Comparison of ENCODE assay signal across 13 mouse cellular contexts in genomic region chr11:118364021-118364420, GRCm38 (mm10). TPM values are rescaled to one million over a fixed set of nuclear protein-coding genes. Genes with fewer than 3 reads are reported as not detected.
DNase-seq lines count a peak whose midpoint lies in the region; ATAC-seq lines count a peak whose summit lies in the region.
"Had no signal": no experiment of that assay in that cellular context is flagged by ENCODE, and none has a peak within 500 bp of the region (broad histone marks: within the 10 kb centered on the region; RNA-seq: fewer than 3 reads in every experiment).

No protein-coding gene starts in this region.

- no peak overlapping the region for H3K9ac ChIP-seq in heart, embryonic 13.5 days
- no peak overlapping the region for H3K9ac ChIP-seq in midbrain, embryonic 11.5 days (ENCODE audit: low read length)
- H3K9ac ChIP-seq in midbrain, embryonic 14.5 days (replicated peaks; ENCODE audit: low read length): no peak overlapping the region
- H3K9ac ChIP-seq in embryonic facial prominence, embryonic 13.5 days: no peak overlapping the region
- H3K9ac ChIP-seq: lung, embryonic 15.5 days had no signal

- intact Hi-C loops in heart, postnatal 14 days (cut with DNase I): no loop called here

- peaks cover 59% of the 10 kb centered on the region for H3K4me1 ChIP-seq in heart, embryonic 13.5 days
- H3K4me1 ChIP-seq in midbrain, embryonic 11.5 days (ENCODE audit: control insufficient read depth, insufficient read depth, low read length): no peaks in the 10 kb centered on the region; the same call in 1 of the 2 replicates
- no peaks in the 10 kb centered on the region for H3K4me1 ChIP-seq in midbrain, embryonic 14.5 days (ENCODE audit: control insufficient read depth, insufficient read depth, low read length)
- peaks cover 68% of the 10 kb centered on the region for H3K4me1 ChIP-seq in embryonic facial prominence, embryonic 13.5 days

- no peak for DNase-seq in heart, postnatal 14 days
- peak; percentile 67 for DNase-seq in midbrain, embryonic 11.5 days (ENCODE audit: low spot score, missing footprints)
- no peak for DNase-seq in midbrain, embryonic 14.5 days
- no peak for DNase-seq in cerebellum, adult 9-10 months
- DNase-seq: adrenal gland, postnatal 36 days; cerebellum, adult 8-10 months had no signal

- no peaks in the 10 kb centered on the region for H3K79me2 ChIP-seq in macrophage (ENCODE audit: inconsistent target)

- 72% methylated on average over 4 of the region's 4 CpGs for WGBS in heart, embryonic 13.5 days
- 78% methylated on average over 4 of the region's 4 CpGs for WGBS in midbrain, embryonic 11.5 days
- 88% methylated on average over 4 of the region's 4 CpGs for WGBS in midbrain, embryonic 14.5 days
- 77% methylated on average over 4 of the region's 4 CpGs for WGBS in embryonic facial prominence, embryonic 13.5 days
- 86% methylated on average over 4 of the region's 4 CpGs for WGBS in macrophage (ENCODE audit: missing documents)

- H3K4me3 ChIP-seq in heart, embryonic 13.5 days: no peak overlapping the region
- H3K4me3 ChIP-seq in midbrain, embryonic 11.5 days (ENCODE audit: low read depth, low read length): no peak overlapping the region
- H3K4me3 ChIP-seq in midbrain, embryonic 14.5 days (replicated peaks; ENCODE audit: low read depth, low read length): no peak overlapping the region
- no peak overlapping the region for H3K4me3 ChIP-seq in embryonic facial prominence, embryonic 13.5 days
- H3K4me3 ChIP-seq in macrophage (ENCODE audit: inconsistent target): peak overlapping the region; percentile 16; the same call in 1 of the 2 replicates
- H3K4me3 ChIP-seq: erythroblast, embryonic 14.5 days; lung, embryonic 15.5 days had no signal

- no peaks in the 10 kb centered on the region for H3K27me3 ChIP-seq in heart, embryonic 13.5 days (replicated peaks)
- no peaks in the 10 kb centered on the region for H3K27me3 ChIP-seq in midbrain, embryonic 11.5 days (ENCODE audit: control insufficient read depth, insufficient read depth, low read length)
- H3K27me3 ChIP-seq in midbrain, embryonic 14.5 days (ENCODE audit: control insufficient read depth, insufficient read depth, low read length): no peaks in the 10 kb centered on the region
- H3K27me3 ChIP-seq in embryonic facial prominence, embryonic 13.5 days: no peaks in the 10 kb centered on the region
- H3K27me3 ChIP-seq: lung, embryonic 15.5 days had no signal

- H3K9me3 ChIP-seq in heart, embryonic 13.5 days: no peaks in the 10 kb centered on the region
- no peaks in the 10 kb centered on the region for H3K9me3 ChIP-seq in midbrain, embryonic 11.5 days (ENCODE audit: control insufficient read depth, low read length)
- no peaks in the 10 kb centered on the region for H3K9me3 ChIP-seq in midbrain, embryonic 14.5 days (ENCODE audit: control insufficient read depth, low read length)
- H3K9me3 ChIP-seq in embryonic facial prominence, embryonic 13.5 days: no peaks in the 10 kb centered on the region
- H3K9me3 ChIP-seq: lung, embryonic 15.5 days had no signal

- ATAC-seq in heart, embryonic 13.5 days (ENCODE audit: extremely low read depth, insufficient number of reproducible peaks, low FRiP score, low TSS enrichment): no peak
- no peak for ATAC-seq in midbrain, embryonic 11.5 days (ENCODE audit: low FRiP score)
- ATAC-seq in midbrain, embryonic 14.5 days (ENCODE audit: low FRiP score, low TSS enrichment): no peak
- ATAC-seq in embryonic facial prominence, embryonic 13.5 days (ENCODE audit: insufficient number of reproducible peaks, insufficient read depth, low FRiP score, low TSS enrichment, low read depth): no peak
- no peak for ATAC-seq in megakaryocyte progenitor cell, adult 5-6 weeks (replicated peaks; ENCODE audit: poor library complexity)

- H3K4me2 ChIP-seq in heart, embryonic 13.5 days: no peak overlapping the region
- H3K4me2 ChIP-seq in midbrain, embryonic 11.5 days: no peak overlapping the region
- H3K4me2 ChIP-seq in midbrain, embryonic 14.5 days (ENCODE audit: low read length): no peak overlapping the region
- H3K4me2 ChIP-seq in embryonic facial prominence, embryonic 13.5 days: no peak overlapping the region

- H3K27ac ChIP-seq in heart, embryonic 13.5 days (replicated peaks): peak overlapping the region; percentile 90
- no peak overlapping the region for H3K27ac ChIP-seq in midbrain, embryonic 11.5 days (ENCODE audit: low read depth, low read length)
- H3K27ac ChIP-seq in midbrain, embryonic 14.5 days (replicated peaks; ENCODE audit: low read depth, low read length): no peak overlapping the region
- H3K27ac ChIP-seq in embryonic facial prominence, embryonic 13.5 days: peak overlapping the region; percentile 93
- H3K27ac ChIP-seq in macrophage: peak overlapping the region; percentile 99

- H3K36me3 ChIP-seq in heart, embryonic 13.5 days: no peaks in the 10 kb centered on the region
- no peaks in the 10 kb centered on the region for H3K36me3 ChIP-seq in midbrain, embryonic 11.5 days (ENCODE audit: control insufficient read depth, insufficient read depth, low read length)
- H3K36me3 ChIP-seq in midbrain, embryonic 14.5 days (ENCODE audit: control insufficient read depth, insufficient read depth, low read length): no peaks in the 10 kb centered on the region
- H3K36me3 ChIP-seq in embryonic facial prominence, embryonic 13.5 days: no peaks in the 10 kb centered on the region
- no peaks in the 10 kb centered on the region for H3K36me3 ChIP-seq in macrophage (ENCODE audit: inconsistent target)
- H3K36me3 ChIP-seq: lung, embryonic 15.5 days had no signal

RNA-seq across cellular contexts. Expression of gene Timp2, which starts 8.5 kb away (rescaled TPM):
- polyA plus RNA-seq in heart, embryonic 13.5 days (2015; fragmentation: Nextera tagmentation; extraction: Ambion mirVana): 61.0 and 63.6 TPM in 2 replicates
- 100 to 1,000 TPM; 150 to 168 TPM for total RNA-seq in heart, postnatal 14 days (2021)
- 40.1 and 42.8 TPM in 2 replicates for polyA plus RNA-seq in midbrain, embryonic 11.5 days (2014; fragmentation: Nextera tagmentation; extraction: Ambion mirVana)
- polyA plus RNA-seq in midbrain, embryonic 14.5 days (2014; fragmentation: Nextera tagmentation; extraction: Ambion mirVana): 71.3 and 81.8 TPM in 2 replicates
- 117 and 132 TPM in 2 replicates for polyA plus RNA-seq in embryonic facial prominence, embryonic 13.5 days (2015; fragmentation: Nextera tagmentation; extraction: Ambion mirVana)
- 100 to 1,000 TPM in 1 of 26 experiments, 10 to 100 TPM in 19, 1 to 10 TPM in 6; 7.1 to 110 (median 19.3) TPM for total RNA-seq in macrophage (2018; cell fraction: chromatin; rRNA removed)
- total RNA-seq in macrophage (2018; cell fraction: cytosol; rRNA removed): 100 to 1,000 TPM; 167 to 475 (median 292) TPM
- total RNA-seq in macrophage (2018; cell fraction: nucleus; rRNA removed): 100 to 1,000 TPM in 21 of 26 experiments, 10 to 100 TPM in 5; 47.6 to 312 (median 149) TPM
- 330 to 662 TPM (median 385 TPM) in 3 replicates for polyA plus RNA-seq in macrophage (2018)
- total RNA-seq in megakaryocyte progenitor cell, adult 5-6 weeks (2015): 7.4 and 9.5 TPM in 2 replicates
- 9.7 and 10.1 TPM in 2 replicates for total RNA-seq in megakaryocyte progenitor cell, adult 5-6 weeks (2017)

RNA-seq across cellular contexts. Expression of gene Cep295nl, which starts 21.7 kb away (rescaled TPM):
- polyA plus RNA-seq in heart, embryonic 13.5 days (2015; fragmentation: Nextera tagmentation; extraction: Ambion mirVana): 0.15 and 0.27 TPM in 2 replicates
- total RNA-seq in heart, postnatal 14 days (2021): 1 to 10 TPM in 1 of 2 experiments, under 1 TPM in 1; 1.00 to 2.0 TPM
- 0.23 and 0.40 TPM in 2 replicates for polyA plus RNA-seq in midbrain, embryonic 11.5 days (2014; fragmentation: Nextera tagmentation; extraction: Ambion mirVana)
- 0.21 and 0.22 TPM in 2 replicates for polyA plus RNA-seq in midbrain, embryonic 14.5 days (2014; fragmentation: Nextera tagmentation; extraction: Ambion mirVana)
- 0.58 and 0.74 TPM in 2 replicates for polyA plus RNA-seq in embryonic facial prominence, embryonic 13.5 days (2015; fragmentation: Nextera tagmentation; extraction: Ambion mirVana)
- 100 to 1,000 TPM in 4 of 26 experiments, 10 to 100 TPM in 20, 1 to 10 TPM in 2; 3.8 to 122 (median 24.0) TPM for total RNA-seq in macrophage (2018; cell fraction: chromatin; rRNA removed)
- total RNA-seq in macrophage (2018; cell fraction: cytosol; rRNA removed): 1 to 10 TPM in 12 of 26 experiments, under 1 TPM in 14; 0.46 to 4.1 (median 0.82) TPM
- 10 to 100 TPM in 16 of 26 experiments, 1 to 10 TPM in 9, under 1 TPM in 1; 0.83 to 49.9 (median 10.9) TPM for total RNA-seq in macrophage (2018; cell fraction: nucleus; rRNA removed)
- 0.68 to 2.2 TPM (median 0.90 TPM) in 3 replicates for polyA plus RNA-seq in macrophage (2018)
- total RNA-seq in megakaryocyte progenitor cell, adult 5-6 weeks (2015): 0.22 TPM in 1 of 2 replicates, not detected in the other
- total RNA-seq in megakaryocyte progenitor cell, adult 5-6 weeks (2017): 0.54 TPM in 1 of 2 replicates, not detected in the other
- polyA plus RNA-seq: erythroblast, embryonic 14.5 days; small intestine, adult 2 months had no signal

RNA-seq across cellular contexts. Expression of gene Lgals3bp, which starts 37.9 kb away (rescaled TPM):
- polyA plus RNA-seq in heart, embryonic 13.5 days (2015; fragmentation: Nextera tagmentation; extraction: Ambion mirVana): 7.3 and 8.8 TPM in 2 replicates
- total RNA-seq in heart, postnatal 14 days (2021): 10 to 100 TPM; 21.2 to 24.1 TPM
- 1.7 and 1.8 TPM in 2 replicates for polyA plus RNA-seq in midbrain, embryonic 11.5 days (2014; fragmentation: Nextera tagmentation; extraction: Ambion mirVana)
- polyA plus RNA-seq in midbrain, embryonic 14.5 days (2014; fragmentation: Nextera tagmentation; extraction: Ambion mirVana): 1.8 and 5.5 TPM in 2 replicates
- polyA plus RNA-seq in embryonic facial prominence, embryonic 13.5 days (2015; fragmentation: Nextera tagmentation; extraction: Ambion mirVana): 5.6 and 6.8 TPM in 2 replicates
- total RNA-seq in macrophage (2018; cell fraction: chromatin; rRNA removed): 100 to 1,000 TPM; 127 to 562 (median 307) TPM
- total RNA-seq in macrophage (2018; cell fraction: cytosol; rRNA removed): 1,000 to 10,000 TPM in 23 of 26 experiments, 100 to 1,000 TPM in 3; 854 to 2,702 (median 1,648) TPM
- total RNA-seq in macrophage (2018; cell fraction: nucleus; rRNA removed): 1,000 to 10,000 TPM in 15 of 26 experiments, 100 to 1,000 TPM in 11; 559 to 2,830 (median 1,334) TPM
- 1,136 to 1,462 TPM (median 1,417 TPM) in 3 replicates for polyA plus RNA-seq in macrophage (2018)
- 92.3 and 118 TPM in 2 replicates for total RNA-seq in megakaryocyte progenitor cell, adult 5-6 weeks (2015)
- total RNA-seq in megakaryocyte progenitor cell, adult 5-6 weeks (2017): 51.7 and 56.3 TPM in 2 replicates

RNA-seq across cellular contexts. Expression of gene Cant1, which starts 54.9 kb away (rescaled TPM):
- 18.9 and 19.1 TPM in 2 replicates for polyA plus RNA-seq in heart, embryonic 13.5 days (2015; fragmentation: Nextera tagmentation; extraction: Ambion mirVana)
- total RNA-seq in heart, postnatal 14 days (2021): 10 to 100 TPM; 17.9 to 20.9 TPM
- 19.4 and 21.7 TPM in 2 replicates for polyA plus RNA-seq in midbrain, embryonic 11.5 days (2014; fragmentation: Nextera tagmentation; extraction: Ambion mirVana)
- polyA plus RNA-seq in midbrain, embryonic 14.5 days (2014; fragmentation: Nextera tagmentation; extraction: Ambion mirVana): 24.9 and 27.5 TPM in 2 replicates
- polyA plus RNA-seq in embryonic facial prominence, embryonic 13.5 days (2015; fragmentation: Nextera tagmentation; extraction: Ambion mirVana): 28.9 and 30.7 TPM in 2 replicates
- total RNA-seq in macrophage (2018; cell fraction: chromatin; rRNA removed): 10 to 100 TPM; 14.6 to 66.9 (median 38.8) TPM
- 10 to 100 TPM; 34.1 to 65.0 (median 51.3) TPM for total RNA-seq in macrophage (2018; cell fraction: cytosol; rRNA removed)
- 100 to 1,000 TPM in 2 of 26 experiments, 10 to 100 TPM in 24; 28.3 to 108 (median 70.5) TPM for total RNA-seq in macrophage (2018; cell fraction: nucleus; rRNA removed)
- 40.2 to 59.3 TPM (median 42.1 TPM) in 3 replicates for polyA plus RNA-seq in macrophage (2018)
- total RNA-seq in megakaryocyte progenitor cell, adult 5-6 weeks (2015): 17.6 and 19.2 TPM in 2 replicates
- 18.7 and 20.0 TPM in 2 replicates for total RNA-seq in megakaryocyte progenitor cell, adult 5-6 weeks (2017)

Comparison
In these comparisons a context has a peak if more than half of its experiments do, and no peak if none do; other contexts are left out.
1. H3K27ac ChIP-seq: peak in heart, embryonic 13.5 days (single experiment), embryonic facial prominence, embryonic 13.5 days (single experiment) and macrophage (single experiment); none in midbrain, embryonic 11.5 days (single experiment) and midbrain, embryonic 14.5 days (single experiment).
2. RNA of gene Lgals3bp, which starts 37.9 kb away (polyA plus RNA-seq): 1,136 to 1,462 TPM in macrophage; 7.3 to 8.8 TPM in heart, embryonic 13.5 days, 5.6 to 6.8 TPM in embryonic facial prominence, embryonic 13.5 days, 1.8 to 5.5 TPM in midbrain, embryonic 14.5 days and 1.7 to 1.8 TPM in midbrain, embryonic 11.5 days; every median in the first group is over 100 times any median in the second.